In the genomic region with DNA sequence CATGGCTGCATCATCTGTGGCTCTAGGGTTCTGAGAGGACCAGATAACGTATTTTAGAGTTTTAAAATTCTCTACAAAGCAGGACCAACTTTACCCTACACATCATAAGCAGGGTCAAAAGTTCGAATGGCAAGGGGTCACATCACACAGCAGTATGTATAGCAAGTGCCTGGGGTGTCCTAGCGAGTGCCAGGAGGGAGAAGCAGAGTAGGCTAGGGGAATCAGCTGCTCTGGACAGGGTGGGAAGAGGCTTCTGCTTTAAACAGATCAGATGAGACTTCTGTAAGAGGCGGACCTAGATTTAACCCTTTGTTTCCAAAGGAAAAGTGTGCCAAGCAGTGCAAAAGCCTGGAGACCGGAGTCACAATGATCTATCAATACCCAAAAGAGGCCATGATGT, we compare ENCODE assay signal across 18 mouse cellular contexts.
A peak's percentile ranks its signal among the peaks of the same experiment; 100 is the strongest.
DNase-seq lines count a peak whose midpoint lies in the region; ATAC-seq lines count a peak whose summit lies in the region.
"Had no signal": no experiment of that assay in that cellular context is flagged by ENCODE, and none has a peak within 500 bp of the region (broad histone marks: within the 10 kb centered on the region; RNA-seq: fewer than 3 reads in every experiment).

No protein-coding gene starts in this region.

- H3K4me1 ChIP-seq in forebrain, embryonic 14.5 days (ENCODE audit: control insufficient read depth, insufficient read depth, low read length), result peaks cover 12% of the 10 kb centered on the region
- peaks cover 33% of the 10 kb centered on the region for H3K4me1 ChIP-seq in forebrain, embryonic 10.5 days
- peaks cover 2% of the 10 kb centered on the region; the same call in 1 of the 2 replicates for H3K4me1 ChIP-seq in hindbrain, embryonic 11.5 days (replicated peaks; ENCODE audit: control insufficient read depth, insufficient read depth, low read length)
- peaks cover 17% of the 10 kb centered on the region for H3K4me1 ChIP-seq in hindbrain, embryonic 16.5 days (ENCODE audit: control insufficient read depth, insufficient read depth, low read depth, low read length)
- peaks cover 15% of the 10 kb centered on the region for H3K4me1 ChIP-seq in midbrain, embryonic 16.5 days (ENCODE audit: control insufficient read depth, insufficient read depth, low read length)
- peaks cover 28% of the 10 kb centered on the region for H3K4me1 ChIP-seq in midbrain, embryonic 13.5 days (replicated peaks)

- peak; percentile 8; the same call in 1 of the 2 replicates for ATAC-seq in forebrain, embryonic 14.5 days
- ATAC-seq in hindbrain, embryonic 11.5 days (ENCODE audit: low FRiP score), result peak; percentile 52; the same call in 1 of the 2 replicates
- ATAC-seq in hindbrain, embryonic 16.5 days, result no peak
- 0 out of 2 replicates have a peak, but pooled peaks have one; percentile 57 for ATAC-seq in midbrain, embryonic 16.5 days
- ATAC-seq in midbrain, embryonic 13.5 days, result no peak
- ATAC-seq: activated CD4-positive, CD25-positive, alpha-beta regulatory T cell, adult 4 months; inflammation-experienced regulatory T-cells, adult 6 months; intestine, postnatal 0 days; Patski had no signal

- no peak overlapping the region for H3K9ac ChIP-seq in forebrain, embryonic 14.5 days (ENCODE audit: low read length)
- no peak overlapping the region for H3K9ac ChIP-seq in hindbrain, embryonic 11.5 days (ENCODE audit: low read depth, low read length)
- H3K9ac ChIP-seq in hindbrain, embryonic 16.5 days (ENCODE audit: low read depth, low read length), result no peak overlapping the region
- no peak overlapping the region for H3K9ac ChIP-seq in midbrain, embryonic 16.5 days (ENCODE audit: low read depth, low read length)
- H3K9ac ChIP-seq in midbrain, embryonic 13.5 days (replicated peaks), result no peak overlapping the region
- H3K9ac ChIP-seq: embryonic facial prominence, embryonic 12.5 days; forebrain, embryonic 12.5 days; forebrain, postnatal 0 days had no signal

- no peak for DNase-seq in forebrain, embryonic 14.5 days (ENCODE audit: low spot score)
- no peak for DNase-seq in forebrain, embryonic 10.5 days (ENCODE audit: extremely low spot score, low spot score)
- no peak for DNase-seq in hindbrain, embryonic 11.5 days (ENCODE audit: low spot score)
- DNase-seq in right cerebral cortex, postnatal 25 days, result no peak
- DNase-seq: adrenal gland, postnatal 14 days; gastrocnemius, postnatal 14 days; heart, postnatal 10 days had no signal

- no peaks in the 10 kb centered on the region for H3K27me3 ChIP-seq in forebrain, embryonic 14.5 days (replicated peaks; ENCODE audit: control insufficient read depth, insufficient read depth, low read length)
- no peaks in the 10 kb centered on the region for H3K27me3 ChIP-seq in forebrain, embryonic 10.5 days (ENCODE audit: poor library complexity, severe bottlenecking)
- no peaks in the 10 kb centered on the region for H3K27me3 ChIP-seq in hindbrain, embryonic 11.5 days (ENCODE audit: control insufficient read depth, insufficient read depth, low read length)
- H3K27me3 ChIP-seq in hindbrain, embryonic 16.5 days (replicated peaks; ENCODE audit: control insufficient read depth, insufficient read depth, low read length), result no peaks in the 10 kb centered on the region
- no peaks in the 10 kb centered on the region for H3K27me3 ChIP-seq in midbrain, embryonic 16.5 days (ENCODE audit: control insufficient read depth, insufficient read depth, low read depth, low read length)
- no peaks in the 10 kb centered on the region for H3K27me3 ChIP-seq in midbrain, embryonic 13.5 days
- H3K27me3 ChIP-seq: CH12.LX; forebrain, embryonic 12.5 days; Patski had no signal

- H3K4me3 ChIP-seq in forebrain, embryonic 14.5 days (ENCODE audit: low read depth, low read length), result no peak overlapping the region
- H3K4me3 ChIP-seq in forebrain, embryonic 10.5 days, result no peak overlapping the region
- H3K4me3 ChIP-seq in hindbrain, embryonic 11.5 days (ENCODE audit: low read depth, low read length), result no peak overlapping the region
- no peak overlapping the region for H3K4me3 ChIP-seq in hindbrain, embryonic 16.5 days (ENCODE audit: low read length)
- no peak overlapping the region for H3K4me3 ChIP-seq in midbrain, embryonic 16.5 days (ENCODE audit: low read depth, low read length)
- H3K4me3 ChIP-seq in midbrain, embryonic 13.5 days (replicated peaks), result no peak overlapping the region
- H3K4me3 ChIP-seq: embryonic facial prominence, embryonic 12.5 days; forebrain, embryonic 12.5 days had no signal

- H3K36me3 ChIP-seq in forebrain, embryonic 14.5 days (ENCODE audit: control insufficient read depth, insufficient read depth, low read length), result no peaks in the 10 kb centered on the region
- H3K36me3 ChIP-seq in forebrain, embryonic 10.5 days (replicated peaks), result peaks cover 5% of the 10 kb centered on the region; the same call in 1 of the 2 replicates
- no peaks in the 10 kb centered on the region for H3K36me3 ChIP-seq in hindbrain, embryonic 11.5 days (ENCODE audit: control insufficient read depth, insufficient read depth, low read length)
- peaks cover 8% of the 10 kb centered on the region; the same call in 1 of the 2 replicates for H3K36me3 ChIP-seq in hindbrain, embryonic 16.5 days (ENCODE audit: control insufficient read depth, insufficient read depth, low read length)
- peaks cover 5% of the 10 kb centered on the region; the same call in 1 of the 2 replicates for H3K36me3 ChIP-seq in midbrain, embryonic 16.5 days (ENCODE audit: control insufficient read depth, insufficient read depth, low read length)
- H3K36me3 ChIP-seq in midbrain, embryonic 13.5 days, result peaks cover 15% of the 10 kb centered on the region
- H3K36me3 ChIP-seq: embryonic facial prominence, embryonic 12.5 days; forebrain, embryonic 12.5 days had no signal

- 73% methylated on average over 5 of the region's 5 CpGs for WGBS in forebrain, embryonic 14.5 days
- WGBS in forebrain, embryonic 10.5 days, result 70% methylated on average over 5 of the region's 5 CpGs
- 53% methylated on average over 5 of the region's 5 CpGs for WGBS in hindbrain, embryonic 11.5 days
- WGBS in hindbrain, embryonic 16.5 days, result 55% methylated on average over 5 of the region's 5 CpGs
- 55% methylated on average over 5 of the region's 5 CpGs for WGBS in midbrain, embryonic 16.5 days
- 62% methylated on average over 5 of the region's 5 CpGs for WGBS in midbrain, embryonic 13.5 days

- no peak overlapping the region for H3K4me2 ChIP-seq in forebrain, embryonic 14.5 days (ENCODE audit: low read length)
- no peak overlapping the region for H3K4me2 ChIP-seq in hindbrain, embryonic 11.5 days (replicated peaks; ENCODE audit: low read depth, low read length)
- H3K4me2 ChIP-seq in hindbrain, embryonic 16.5 days (ENCODE audit: low read length), result no peak overlapping the region
- no peak overlapping the region for H3K4me2 ChIP-seq in midbrain, embryonic 16.5 days (ENCODE audit: low read length)
- no peak overlapping the region for H3K4me2 ChIP-seq in midbrain, embryonic 13.5 days (replicated peaks)
- H3K4me2 ChIP-seq: embryonic facial prominence, embryonic 12.5 days; forebrain, embryonic 12.5 days had no signal

- H3K9me3 ChIP-seq in forebrain, embryonic 14.5 days (replicated peaks; ENCODE audit: control insufficient read depth, low read length), result no peaks in the 10 kb centered on the region
- peaks cover 8% of the 10 kb centered on the region; the same call in 1 of the 2 replicates for H3K9me3 ChIP-seq in forebrain, embryonic 10.5 days
- no peaks in the 10 kb centered on the region for H3K9me3 ChIP-seq in hindbrain, embryonic 11.5 days (ENCODE audit: control insufficient read depth, low read length)
- no peaks in the 10 kb centered on the region for H3K9me3 ChIP-seq in hindbrain, embryonic 16.5 days (ENCODE audit: control insufficient read depth, low read length)
- H3K9me3 ChIP-seq in midbrain, embryonic 16.5 days (replicated peaks; ENCODE audit: control insufficient read depth, low read length, poor library complexity, severe bottlenecking), result no peaks in the 10 kb centered on the region
- no peaks in the 10 kb centered on the region for H3K9me3 ChIP-seq in midbrain, embryonic 13.5 days
- H3K9me3 ChIP-seq: embryonic facial prominence, embryonic 12.5 days had no signal

- no peak overlapping the region for H3K27ac ChIP-seq in forebrain, embryonic 14.5 days (ENCODE audit: low read depth, low read length)
- no peak overlapping the region for H3K27ac ChIP-seq in forebrain, embryonic 10.5 days
- H3K27ac ChIP-seq in hindbrain, embryonic 11.5 days (ENCODE audit: low read depth, low read length), result no peak overlapping the region
- no peak overlapping the region for H3K27ac ChIP-seq in hindbrain, embryonic 16.5 days (ENCODE audit: low read depth, low read length)
- no peak overlapping the region for H3K27ac ChIP-seq in midbrain, embryonic 16.5 days (ENCODE audit: low read length)
- no peak overlapping the region for H3K27ac ChIP-seq in midbrain, embryonic 13.5 days
- H3K27ac ChIP-seq: embryonic facial prominence, embryonic 12.5 days; forebrain, embryonic 12.5 days had no signal

Comparison
In these comparisons a context has a peak if more than half of its experiments do, and no peak if none do; other contexts are left out.
1. ATAC-seq: peak in forebrain, embryonic 14.5 days (single experiment), hindbrain, embryonic 11.5 days (single experiment) and midbrain, embryonic 16.5 days (single experiment); none in hindbrain, embryonic 16.5 days (single experiment) and midbrain, embryonic 13.5 days (single experiment).